Mouse (Mus musculus) urinary bladder, postnatal 36 days (tissue): ENCODE measurements at regions not wholly inside any gene's neighbourhood (a gene's known extent, or its start where the extent isn't known, plus 50 kb on each side); places are given as distances from the start of the nearest gene placed in this dataset.
A peak's percentile ranks its signal among the peaks of the same experiment; 100 is the strongest.

ENCODE experiments used
- DNase-seq, 2 experiments: peaks; one replicate each; pipeline ENCODE4 v3.0.0; 2022; ENCODE audit warnings: low spot score in 2 of 2, mixed read lengths in 1 of 2

- no peak for DNase-seq
Measured at GRCm38 (mm10) chr15:27129697-27130096, 234.3 kb upstream of the Fbxl7 start.

GRCm38 (mm10) chr15:27132761-27133160, 237.4 kb upstream of the Fbxl7 start:
- DNase-seq = no peak

- no peak for DNase-seq
Measured at GRCm38 (mm10) chr15:27137580-27137979, 242.2 kb upstream of the Fbxl7 start.

- DNase-seq = no peak
Measured at GRCm38 (mm10) chr15:27145860-27146259, 250.5 kb upstream of the Fbxl7 start.

GRCm38 (mm10) chr15:27160986-27161385, 265.6 kb upstream of the Fbxl7 start:
- DNase-seq = no peak

- no peak for DNase-seq
Measured at GRCm38 (mm10) chr15:27167484-27167883, 272.1 kb upstream of the Fbxl7 start.

- DNase-seq = no peak
Measured at GRCm38 (mm10) chr15:27169846-27170245, 274.5 kb upstream of the Fbxl7 start.

- no peak for DNase-seq
Measured at GRCm38 (mm10) chr15:27173506-27173905, 278.1 kb upstream of the Fbxl7 start.

- no peak for DNase-seq
Measured at GRCm38 (mm10) chr15:27178084-27178935, 282.9 kb upstream of the Fbxl7 start.

- peak; percentile 21 to 29 for DNase-seq
Measured at GRCm38 (mm10) chr15:27189699-27190098, 276.8 kb upstream of the Ank start.

- no peak for DNase-seq
Measured at GRCm38 (mm10) chr15:27201513-27201912, 265.0 kb upstream of the Ank start.

- DNase-seq = no peak
Measured at GRCm38 (mm10) chr15:27204888-27205287, 261.6 kb upstream of the Ank start.

- no peak for DNase-seq
Measured at GRCm38 (mm10) chr15:27207446-27207845, 259.0 kb upstream of the Ank start.

- DNase-seq = no peak
Measured at GRCm38 (mm10) chr15:27216387-27216786, 250.1 kb upstream of the Ank start.

- no peak for DNase-seq
Measured at GRCm38 (mm10) chr15:27219126-27219738, 247.2 kb upstream of the Ank start.

GRCm38 (mm10) chr15:27223610-27224511, 242.6 kb upstream of the Ank start:
- DNase-seq = no peak

GRCm38 (mm10) chr15:27224512-27224850, 242.0 kb upstream of the Ank start:
- no peak for DNase-seq

GRCm38 (mm10) chr15:27232804-27233203, 233.7 kb upstream of the Ank start:
- no peak for DNase-seq

- DNase-seq = peak; percentile 17 to 35
Measured at GRCm38 (mm10) chr15:27234770-27235169, 231.7 kb upstream of the Ank start.

GRCm38 (mm10) chr15:27238301-27238700, 228.2 kb upstream of the Ank start:
- no peak for DNase-seq

GRCm38 (mm10) chr15:27246302-27246701, 220.2 kb upstream of the Ank start:
- peak in 1 of 2 experiments; percentile 37 for DNase-seq
